Mouse (Mus musculus) neural tube, embryonic 14.5 days (tissue): ENCODE measurements around the gene Ndufs8. TPM values are rescaled to one million over a fixed set of nuclear protein-coding genes. Genes with fewer than 3 reads are reported as not detected.

ENCODE experiments used
- ATAC-seq: fragments of 200-750 bp; cut with Nextera tagmentation; 2 replicates; pipeline ENCODE4 v1.8.0; 2017; ENCODE audit warnings: low read depth, mild to moderate bottlenecking, moderate TSS enrichment, moderate library complexity
- H3K27ac ChIP-seq: fragments of 300-500 bp; sonication (generic); 2 replicates; pipeline ENCODE4 v1.5.1; 2014; ENCODE audit warnings: low read depth, mild to moderate bottlenecking, control low read depth, low read length, moderate library complexity, mixed read lengths
- H3K27me3 ChIP-seq: fragments of 300-500 bp; sonication (generic); 2 replicates; pipeline ENCODE4 v1.6.1; 2014; ENCODE audit warnings: low read length; ENCODE audit not compliant: control insufficient read depth, insufficient read depth
- H3K36me3 ChIP-seq: fragments of 300-500 bp; sonication (generic); 2 replicates; pipeline ENCODE4 v1.6.1; 2014; ENCODE audit warnings: low read length, mixed read lengths; ENCODE audit not compliant: control insufficient read depth, insufficient read depth
- H3K4me1 ChIP-seq: fragments of 300-500 bp; sonication (generic); 2 replicates; pipeline ENCODE4 v1.6.1; 2014; ENCODE audit warnings: low read length; ENCODE audit not compliant: control insufficient read depth, insufficient read depth
- H3K4me2 ChIP-seq: fragments of 300-500 bp; sonication (generic); 2 replicates; pipeline ENCODE4 v1.6.1; 2014; ENCODE audit warnings: mild to moderate bottlenecking, low read depth, low read length, control low read depth
- H3K4me3 ChIP-seq: fragments of 300-500 bp; sonication (generic); 2 replicates; pipeline ENCODE4 v1.5.1; 2014; ENCODE audit warnings: low read depth, low read length, control low read depth, mixed read lengths
- H3K9ac ChIP-seq: fragments of 300-500 bp; sonication (generic); replicated peaks from 2 replicates; pipeline ENCODE4 v1.6.1; 2014; ENCODE audit warnings: low read depth, mild to moderate bottlenecking, control low read depth, low read length, mixed read lengths
- H3K9me3 ChIP-seq: fragments of 300-500 bp; sonication (generic); 2 replicates; pipeline ENCODE4 v1.6.1; 2016; ENCODE audit warnings: low read length; ENCODE audit not compliant: control insufficient read depth
- whole genome bisulfite sequencing: fragments of 180-500 bp; shearing (Covaris S2); extraction: QIAGEN DNeasy Blood & Tissue Kit; methylation state at CpG from one replicate; pipeline ENCODE4 v1.1.7; 2014; 5-methylcytosine and 5-hydroxymethylcytosine counted together
- polyA plus RNA-seq: library from polyadenylated mRNA; unstranded; fragments of >200 nt; fragmentation: Nextera tagmentation; extraction: Ambion mirVana; gene quantifications from 2 replicates; pipeline ENCODE4 v1.2.1, GENCODE M21; 2014

Gene Ndufs8
- polyA plus RNA-seq, 1 experiment from 2014 or later: 358 TPM

DNA sequence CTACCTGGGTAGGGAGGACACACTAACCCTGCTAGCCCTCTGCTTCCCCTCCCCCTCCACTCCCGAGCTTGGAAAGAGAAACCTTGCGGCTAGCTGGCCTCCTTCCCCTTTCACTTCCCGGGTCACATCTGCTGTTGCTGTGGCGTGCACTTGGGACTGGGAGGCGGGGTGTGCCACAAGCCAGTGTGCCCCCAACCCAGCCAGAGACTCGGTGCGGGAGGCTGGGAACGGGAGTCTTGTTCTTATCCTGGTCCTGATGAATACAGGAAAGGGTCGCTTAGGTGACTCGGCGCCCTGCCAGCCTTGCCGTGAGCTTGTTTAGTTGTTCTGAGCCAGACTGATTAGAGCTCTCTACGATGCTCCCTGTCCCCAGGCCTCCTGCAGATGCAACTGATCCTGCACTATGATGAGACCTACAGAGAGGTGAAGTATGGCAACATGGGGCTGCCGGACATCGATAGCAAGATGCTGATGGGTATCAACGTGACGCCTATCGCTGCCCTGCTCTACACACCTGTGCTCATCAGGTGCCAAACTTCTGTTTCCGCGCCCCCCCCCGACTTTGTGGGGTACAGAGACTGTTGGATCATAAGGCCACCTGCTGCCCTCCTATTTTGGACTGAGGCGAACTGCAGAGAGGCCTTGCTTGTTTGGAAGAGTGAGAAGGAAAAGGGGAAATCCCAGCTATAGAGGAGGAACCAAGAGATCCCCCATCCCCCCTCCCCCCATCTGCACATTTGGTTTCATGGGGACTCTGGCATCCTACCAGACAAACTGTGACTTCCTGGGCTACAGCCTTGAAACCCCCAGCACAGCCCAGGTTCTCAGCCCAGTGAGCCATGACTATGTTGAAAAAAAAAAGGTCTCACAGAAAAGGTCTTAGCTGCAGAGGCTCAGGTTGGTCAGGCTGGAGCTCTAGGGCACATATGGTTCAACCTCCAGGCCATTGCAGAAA, 23.6 kb upstream of the Ndufs8 start:
- Histone ChIP-seq H3K27me3 (0 out of 2 replicates have a peak, but pooled peaks cover 2% of the 10 kb centered on the region), H3K4me1 (no peaks in the 10 kb centered on the region), H3K4me2 (peak overlapping the region; percentile 63), H3K27ac (no peak overlapping the region), H3K9ac (peak overlapping the region; percentile 43), H3K36me3 (no peaks in the 10 kb centered on the region), H3K4me3 (peak overlapping the region; percentile 26), H3K9me3 (no peaks in the 10 kb centered on the region)
- peak; percentile 38; the same call in 1 of the 2 replicates for ATAC-seq
- 7% methylated on average over 22 of the region's 22 CpGs for WGBS

DNA sequence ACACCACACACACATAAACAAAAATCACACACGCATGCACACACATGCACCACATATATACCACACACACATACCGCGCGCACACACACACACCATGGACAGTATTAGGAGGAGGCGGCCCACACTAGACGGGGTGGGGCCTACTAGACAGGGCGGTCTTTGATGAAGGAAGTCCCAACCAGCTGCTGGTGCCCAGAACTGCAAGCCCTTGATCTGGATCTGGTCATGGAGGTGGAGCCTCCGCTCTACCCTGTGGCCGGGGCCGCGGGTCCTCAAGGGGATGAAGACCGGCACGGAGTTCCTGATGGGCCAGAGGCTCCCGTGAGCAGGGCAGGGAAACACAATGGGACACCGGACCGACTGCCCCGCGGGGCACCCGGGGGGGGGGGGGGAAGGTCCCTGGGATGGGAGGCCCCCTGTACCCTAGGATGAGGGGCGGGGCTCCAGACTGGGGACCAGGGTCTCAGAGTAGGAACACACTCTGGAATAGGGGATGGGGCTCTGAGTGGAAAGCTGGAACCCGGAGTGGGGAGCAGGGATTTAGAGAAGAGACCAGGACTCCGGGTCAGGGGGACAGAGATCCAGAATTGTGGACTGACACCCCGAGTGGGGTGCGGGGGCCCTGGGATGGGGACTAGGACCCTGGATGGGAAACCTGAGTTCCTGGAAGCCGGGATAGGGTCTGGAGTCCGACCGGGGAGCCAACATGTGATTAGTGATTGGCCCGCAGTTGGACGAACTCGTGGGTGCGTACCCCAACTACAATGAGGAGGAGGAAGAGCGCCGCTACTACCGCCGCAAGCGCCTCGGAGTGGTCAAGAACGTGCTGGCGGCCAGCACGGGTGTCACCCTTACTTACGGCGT, 22.7 kb upstream of the Ndufs8 start, which contains the start of gene Unc93b1:
Unc93b1 (plus strand) TSS at position 155 of the 864 bp plus-strand sequence.
- WGBS: 7% methylated on average over 42 of the region's 42 CpGs

DNA sequence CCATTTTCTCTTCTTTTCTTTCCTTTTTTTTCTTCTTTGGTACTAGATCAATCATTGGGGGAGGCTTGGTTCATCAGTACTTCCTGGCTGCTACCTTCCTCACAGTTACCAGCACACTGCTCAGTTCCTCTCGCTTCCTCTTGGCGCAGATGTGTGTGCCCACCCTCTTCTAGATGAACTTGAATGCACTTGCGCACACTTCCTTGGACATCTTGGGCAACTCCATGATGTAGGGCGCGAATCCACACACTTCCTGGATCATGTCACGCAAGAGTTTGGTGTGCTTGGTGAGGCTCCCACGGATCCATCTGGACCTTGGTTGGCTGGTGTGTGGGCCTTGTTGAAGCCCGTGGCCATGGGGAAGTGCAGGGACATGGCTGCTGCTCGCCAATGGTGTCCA, 19.1 kb upstream of the Ndufs8 start:
- ATAC-seq: no peak
- Histone ChIP-seq H3K36me3 (no peaks in the 10 kb centered on the region), H3K9ac (no peak overlapping the region), H3K27ac (no peak overlapping the region), H3K9me3 (no peaks in the 10 kb centered on the region), H3K27me3 (0 out of 2 replicates have a peak, but pooled peaks cover 2% of the 10 kb centered on the region), H3K4me2 (no peak overlapping the region), H3K4me3 (no peak overlapping the region), H3K4me1 (no peaks in the 10 kb centered on the region)
- 87% methylated on average over 9 of the region's 9 CpGs for WGBS

More for the DNA sequence above, 22.7 kb upstream of the Ndufs8 start, which contains the start of gene Unc93b1:
- H3K36me3 ChIP-seq: no peaks in the 10 kb centered on the region
- H3K4me1 ChIP-seq: no peaks in the 10 kb centered on the region
- peak within 1 kb of the TSS; percentile 26 for H3K4me3 ChIP-seq
- 0 out of 2 replicates have a peak, but pooled peaks cover 2% of the 10 kb centered on the region for H3K27me3 ChIP-seq
- peak within 1 kb of the TSS; percentile 43 for H3K9ac ChIP-seq
- no peaks in the 10 kb centered on the region for H3K9me3 ChIP-seq
- peak within 1 kb of the TSS; percentile 63 for H3K4me2 ChIP-seq
- no peak within 1 kb of the TSS for H3K27ac ChIP-seq
- peak; percentile 66 for ATAC-seq

DNA sequence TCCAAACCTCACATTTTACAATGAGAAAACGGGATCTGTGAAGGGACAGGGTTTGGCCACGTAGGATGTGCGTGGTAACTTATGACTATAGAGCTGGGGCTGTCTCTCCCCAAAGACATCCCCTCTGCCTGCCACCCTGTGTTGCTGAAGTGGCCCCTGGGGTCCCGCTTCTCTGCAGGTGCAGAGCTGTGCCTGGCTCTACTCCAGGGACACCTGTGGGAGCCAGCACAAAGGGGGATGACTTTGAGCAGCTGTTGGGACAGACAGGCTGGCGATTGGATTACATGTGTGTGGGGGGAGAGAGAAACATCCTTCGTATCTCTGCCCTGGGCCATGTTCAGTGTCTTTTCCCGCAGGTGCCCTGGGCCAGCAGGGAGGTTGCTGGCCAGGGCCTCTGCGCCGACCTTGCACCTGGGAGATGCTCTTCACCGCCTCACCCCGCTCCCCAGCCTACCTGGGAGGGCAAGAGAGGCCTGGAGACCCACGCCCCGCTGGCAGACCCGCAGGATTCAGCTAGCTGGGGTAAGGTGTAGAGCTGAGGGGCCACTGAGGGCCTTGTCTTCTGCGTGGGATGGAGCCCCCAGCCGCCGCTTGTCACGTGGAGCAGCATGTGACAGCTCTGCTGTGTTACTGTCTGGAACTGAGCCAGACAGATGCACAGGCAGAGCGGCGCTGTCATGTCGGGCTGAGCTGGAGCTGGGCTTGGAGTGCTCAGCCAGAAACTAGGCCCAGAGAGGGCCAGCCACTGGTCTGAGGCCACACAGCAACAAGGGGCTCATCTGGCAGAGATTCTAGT, 17.9 kb upstream of the Ndufs8 start:
- H3K4me3 ChIP-seq: no peak overlapping the region
- peak overlapping the region; percentile 12; the same call in 1 of the 2 replicates for H3K27ac ChIP-seq
- H3K4me2 ChIP-seq: no peak overlapping the region
- no peaks in the 10 kb centered on the region for H3K4me1 ChIP-seq
- H3K9me3 ChIP-seq: no peaks in the 10 kb centered on the region
- H3K27me3 ChIP-seq: 0 out of 2 replicates have a peak, but pooled peaks cover 1% of the 10 kb centered on the region
- H3K9ac ChIP-seq: 0 out of 2 replicates have a peak overlapping the region, but pooled peaks have one; percentile 16
- ATAC-seq: no peak
- H3K36me3 ChIP-seq: no peaks in the 10 kb centered on the region
- WGBS: 64% methylated on average over 21 of the region's 21 CpGs

DNA sequence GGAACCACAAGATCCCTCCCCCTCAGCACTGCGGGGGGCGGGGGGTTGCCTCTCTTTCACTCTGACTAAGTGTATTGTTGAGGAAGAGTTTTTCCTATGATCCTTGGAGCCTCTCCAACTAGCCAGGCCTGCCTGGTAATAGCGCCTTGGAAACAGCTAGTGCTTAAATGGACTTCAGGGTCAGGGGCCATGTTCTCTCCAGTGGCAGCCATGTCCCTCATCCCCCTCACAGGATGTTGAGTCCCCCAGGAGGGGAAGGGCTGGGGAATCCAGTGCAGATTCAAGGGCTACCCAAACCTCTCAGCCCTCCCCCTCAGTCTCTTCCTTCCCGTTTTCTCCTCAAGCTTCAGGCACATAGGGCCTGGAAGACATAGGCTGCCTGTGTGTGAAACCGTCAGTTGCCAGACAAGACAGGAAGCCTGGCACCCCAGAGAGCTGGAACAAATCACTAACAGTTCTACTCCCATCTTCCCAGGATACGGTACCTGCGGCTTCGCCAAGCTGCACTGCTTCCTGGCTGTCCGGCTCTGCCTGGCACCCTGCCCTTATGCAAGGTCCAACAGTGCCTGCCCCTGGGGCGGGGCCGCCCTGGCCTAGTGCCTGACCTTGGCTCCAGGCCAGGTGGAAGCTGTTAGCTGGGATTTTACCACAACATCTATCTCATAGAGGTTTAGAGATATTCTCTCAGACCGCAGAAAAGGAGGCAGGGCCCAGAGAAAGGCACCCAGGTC, 16.8 kb upstream of the Ndufs8 start, which contains the start of gene Aldh3b1:
Aldh3b1 (minus strand) TSS at position 598 of the 731 bp plus-strand sequence.
- Histone ChIP-seq H3K36me3 (no peaks in the 10 kb centered on the region), H3K4me2 (no peak within 1 kb of the TSS), H3K9ac (0 out of 2 replicates have a peak within 1 kb of the TSS, but pooled peaks have one; percentile 16), H3K4me1 (no peaks in the 10 kb centered on the region), H3K9me3 (no peaks in the 10 kb centered on the region), H3K4me3 (no peak within 1 kb of the TSS), H3K27ac (peak within 1 kb of the TSS; percentile 35; the same call in 1 of the 2 replicates), H3K27me3 (no peaks in the 10 kb centered on the region)
- WGBS: 55% methylated on average over 12 of the region's 12 CpGs
- peak; percentile 67; the same call in 1 of the 2 replicates for ATAC-seq

DNA sequence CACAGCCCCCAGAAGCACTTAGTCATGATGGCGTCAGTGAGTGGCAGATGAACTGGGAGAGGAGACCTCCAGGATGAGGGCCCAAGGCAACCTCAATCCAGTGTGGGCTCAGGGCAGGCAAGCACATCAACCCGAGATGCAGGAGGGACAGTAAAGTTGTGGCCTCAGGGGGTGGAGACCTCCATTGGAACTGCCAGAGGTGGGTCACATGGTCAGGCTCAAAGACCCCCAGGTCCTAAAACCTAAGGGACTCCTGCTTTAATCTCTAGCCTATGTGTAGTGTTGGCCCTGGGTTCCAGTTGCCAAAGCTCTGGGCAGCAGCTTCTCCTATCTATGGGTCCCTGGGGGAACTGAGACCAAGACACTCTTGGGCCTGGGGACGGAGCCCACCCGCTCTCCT, 16.2 kb upstream of the Ndufs8 start:
- no peak overlapping the region for H3K4me3 ChIP-seq
- ATAC-seq: peak; percentile 7; the same call in 1 of the 2 replicates
- WGBS: 76% methylated on average over 4 of the region's 4 CpGs

DNA sequence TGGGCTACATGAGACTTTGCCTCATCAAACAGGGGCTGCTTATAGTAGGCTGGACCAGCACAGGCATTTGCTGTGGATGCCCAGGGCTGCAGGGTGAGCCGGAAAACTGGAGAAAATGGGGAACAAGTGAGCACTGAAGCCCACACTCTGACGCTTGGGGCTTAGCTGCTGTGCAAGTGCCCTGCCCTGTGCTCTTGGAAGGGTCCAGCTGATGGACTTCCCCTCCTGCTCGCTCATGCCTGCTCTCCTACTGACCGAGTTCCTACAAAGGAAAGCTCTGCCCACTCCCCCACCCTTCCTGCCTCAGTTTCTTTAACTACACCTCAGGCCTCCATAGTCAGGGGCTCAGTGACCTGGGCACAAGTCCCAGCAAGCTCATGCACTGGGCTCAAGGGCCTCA, 15.4 kb upstream of the Ndufs8 start:
- Histone ChIP-seq H3K4me1 (no peaks in the 10 kb centered on the region), H3K27ac (no peak overlapping the region), H3K27me3 (no peaks in the 10 kb centered on the region), H3K36me3 (no peaks in the 10 kb centered on the region), H3K9me3 (no peaks in the 10 kb centered on the region), H3K9ac (no peak overlapping the region), H3K4me3 (no peak overlapping the region), H3K4me2 (no peak overlapping the region)
- no peak for ATAC-seq
- 86% methylated on average over 4 of the region's 4 CpGs for WGBS

More for the DNA sequence above, 16.2 kb upstream of the Ndufs8 start:
- peak overlapping the region; percentile 29; the same call in 1 of the 2 replicates for H3K27ac ChIP-seq
- no peaks in the 10 kb centered on the region for H3K4me1 ChIP-seq
- H3K9me3 ChIP-seq: no peaks in the 10 kb centered on the region
- H3K4me2 ChIP-seq: no peak overlapping the region
- H3K27me3 ChIP-seq: no peaks in the 10 kb centered on the region
- H3K9ac ChIP-seq: no peak overlapping the region
- no peaks in the 10 kb centered on the region for H3K36me3 ChIP-seq
